Mouse (Mus musculus) right cerebral cortex, postnatal 10 days (tissue): ENCODE data around the gene Gm39566.

Experiments
- DNase-seq, 2 experiments: peaks; one replicate each; pipeline ENCODE4 v3.0.0; 2021; ENCODE audit warnings: low spot score in 2 of 2

Gm39566 gene

DNA sequence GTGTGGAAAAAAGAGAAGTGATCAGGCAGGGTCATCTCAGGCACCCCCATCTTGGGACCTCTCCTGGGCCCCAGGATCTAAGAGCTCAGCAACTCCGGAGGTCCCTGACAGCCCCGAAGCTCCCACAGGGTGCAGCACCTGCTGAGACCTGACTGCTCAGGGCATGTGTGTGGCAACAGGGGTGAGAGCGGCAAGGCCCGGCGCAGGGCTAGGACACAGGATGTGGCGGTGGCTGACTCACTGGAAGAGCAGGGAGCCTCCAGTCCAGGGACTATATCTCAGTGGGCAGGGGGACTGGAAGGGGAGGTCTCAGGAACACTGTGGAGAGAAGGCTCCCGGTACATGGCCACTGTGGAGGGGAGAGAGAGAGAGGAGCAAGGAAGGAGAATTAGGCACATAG lies 17.2 kb downstream of the Gm39566 start:
- no peak for DNase-seq

DNA sequence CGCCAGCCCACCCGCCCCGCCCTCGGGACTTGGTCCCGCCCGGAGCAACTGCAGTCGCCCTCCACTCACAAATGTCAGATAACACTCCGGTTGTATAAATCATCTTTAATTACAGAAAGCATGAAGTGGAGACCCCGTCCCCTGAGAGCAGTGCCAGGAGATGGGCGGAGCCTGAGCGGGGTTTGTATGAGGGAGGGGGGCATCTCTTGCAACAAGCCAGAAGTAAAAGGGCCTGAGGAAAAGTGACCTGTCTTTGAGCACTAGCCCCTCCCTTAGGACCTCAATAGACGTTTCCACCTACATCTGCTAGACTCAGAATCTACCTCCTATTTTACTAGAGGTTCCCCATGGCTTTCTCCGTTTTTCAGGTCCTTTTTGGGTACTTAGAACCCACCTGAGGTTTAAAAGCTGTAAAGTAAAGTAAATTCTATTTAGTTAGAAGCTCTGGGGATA lies 19.1 kb downstream of the Gm39566 start:
- DNase-seq: no peak

DNA sequence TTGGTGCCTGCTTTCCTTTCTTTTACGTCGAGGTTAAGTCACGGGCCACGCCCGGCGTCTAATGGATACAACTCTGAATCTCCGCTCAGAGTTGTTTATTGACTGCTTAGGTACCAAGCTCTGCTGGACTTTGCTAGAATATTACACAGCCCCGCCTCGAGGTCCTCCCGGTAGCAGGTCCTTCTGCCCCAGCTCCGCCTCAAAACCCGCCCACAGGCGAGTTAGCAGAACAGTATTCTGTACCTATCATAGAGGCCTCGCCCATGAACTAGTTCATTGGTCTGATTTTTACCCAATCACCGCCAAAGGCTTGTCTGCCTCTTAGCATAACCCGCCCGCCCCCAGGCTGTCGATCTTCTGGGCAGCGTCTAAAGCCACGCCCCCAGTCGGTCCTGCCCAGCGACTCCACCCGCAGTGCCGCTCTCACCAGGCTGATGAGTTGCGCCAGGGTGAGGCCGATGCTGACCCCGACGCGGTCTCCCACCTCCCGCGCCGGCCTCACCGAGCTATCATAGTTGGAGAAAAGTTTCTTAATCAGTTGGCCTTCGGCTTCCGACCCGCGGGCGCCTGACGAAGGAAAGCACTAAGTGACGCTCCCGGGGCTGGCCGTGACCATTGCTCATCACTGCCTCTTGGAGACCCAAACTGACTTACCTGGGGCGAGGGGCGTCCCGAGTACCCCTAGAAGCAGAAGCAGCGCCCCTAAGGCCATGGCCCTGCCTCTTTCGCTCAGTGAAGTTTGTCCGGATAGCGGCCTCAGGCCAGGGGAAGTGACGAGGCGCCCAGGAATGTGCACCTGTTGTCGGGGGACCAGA lies 19.7 kb downstream of the Gm39566 start, which contains the start of gene Chrnb1:
Gene Chrnb1, minus strand, starts transcription at position 776 of the 815 bp plus-strand sequence.
- DNase-seq: peak; percentile 94 to 96

DNA sequence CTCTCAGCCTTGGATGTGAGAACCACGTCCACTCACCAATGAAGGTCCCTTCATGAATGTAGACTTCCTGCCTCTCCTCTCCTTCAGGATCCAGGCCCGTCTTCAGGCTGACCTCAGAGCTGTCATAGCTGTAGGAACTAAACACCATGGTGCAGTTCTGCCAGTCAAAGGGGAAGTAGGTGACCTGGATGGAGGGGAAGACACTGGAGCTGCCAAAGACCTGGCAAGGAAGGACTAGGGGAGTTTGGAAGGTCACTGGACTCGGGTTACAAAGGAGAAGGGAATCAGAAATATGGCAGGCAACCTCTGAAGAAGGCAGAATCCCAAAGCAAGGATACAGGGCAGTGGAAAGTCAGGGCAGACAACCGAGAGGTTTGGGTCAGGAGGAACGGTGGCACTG lies 21.7 kb downstream of the Gm39566 start:
- no peak for DNase-seq

DNA sequence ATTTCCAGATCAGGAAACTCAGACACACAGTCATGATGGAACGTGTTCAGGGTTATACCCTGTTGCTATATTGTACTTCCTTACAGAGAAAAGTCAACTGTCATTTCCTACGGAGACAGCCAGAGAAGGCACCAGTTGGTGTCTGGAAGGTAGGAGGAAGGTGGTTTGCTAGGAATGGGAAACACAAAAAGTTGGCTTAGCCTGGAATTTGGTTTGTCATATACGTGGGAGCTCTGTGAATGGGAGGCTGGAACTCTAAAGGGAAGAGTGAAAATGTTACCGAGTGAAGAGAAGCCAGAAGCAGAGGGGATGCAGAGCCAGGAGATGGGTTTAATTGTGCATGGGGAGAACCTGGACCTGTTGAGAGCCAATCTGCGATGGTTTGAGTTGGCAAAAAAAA lies 23.7 kb downstream of the Gm39566 start:
- no peak for DNase-seq

DNA sequence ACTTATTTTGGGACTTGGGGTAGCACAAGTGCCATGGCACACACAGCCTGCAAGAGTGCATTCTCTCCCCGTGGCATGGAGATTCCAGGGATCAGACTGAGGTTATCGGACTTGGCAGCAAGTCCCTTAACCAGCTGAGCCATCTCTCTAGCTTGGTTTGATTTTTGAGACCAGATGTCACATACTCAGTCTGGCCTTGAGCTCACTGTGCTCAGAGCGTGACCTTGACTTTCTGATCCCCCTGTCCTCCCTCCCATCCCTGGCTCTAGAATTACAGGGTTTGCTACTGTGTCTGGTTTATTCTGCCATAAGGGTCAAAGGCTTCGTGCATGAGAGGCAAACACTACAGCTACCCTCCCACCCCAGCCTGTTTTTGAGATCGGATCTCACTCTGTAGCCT lies 25.7 kb downstream of the Gm39566 start:
- no peak for DNase-seq

DNA sequence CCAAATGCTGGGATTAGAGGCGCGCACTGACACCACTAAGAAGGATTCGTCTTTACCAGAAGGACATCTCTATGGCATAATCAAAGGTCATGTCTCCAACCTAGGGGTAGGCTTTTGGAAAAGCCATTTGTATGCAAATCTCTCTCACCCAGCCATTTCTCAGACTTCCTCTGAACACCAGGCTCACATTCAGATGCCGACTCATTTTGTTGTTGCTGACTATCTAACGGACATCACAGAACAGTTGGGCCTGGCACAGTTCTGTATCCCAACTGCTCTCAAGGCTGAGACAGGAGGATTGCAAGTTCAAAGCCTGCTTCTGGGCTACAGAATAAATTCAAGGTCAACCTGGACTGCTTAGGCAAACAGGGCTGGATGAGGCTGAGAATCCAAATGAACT lies 27.8 kb downstream of the Gm39566 start:
- DNase-seq: no peak

DNA sequence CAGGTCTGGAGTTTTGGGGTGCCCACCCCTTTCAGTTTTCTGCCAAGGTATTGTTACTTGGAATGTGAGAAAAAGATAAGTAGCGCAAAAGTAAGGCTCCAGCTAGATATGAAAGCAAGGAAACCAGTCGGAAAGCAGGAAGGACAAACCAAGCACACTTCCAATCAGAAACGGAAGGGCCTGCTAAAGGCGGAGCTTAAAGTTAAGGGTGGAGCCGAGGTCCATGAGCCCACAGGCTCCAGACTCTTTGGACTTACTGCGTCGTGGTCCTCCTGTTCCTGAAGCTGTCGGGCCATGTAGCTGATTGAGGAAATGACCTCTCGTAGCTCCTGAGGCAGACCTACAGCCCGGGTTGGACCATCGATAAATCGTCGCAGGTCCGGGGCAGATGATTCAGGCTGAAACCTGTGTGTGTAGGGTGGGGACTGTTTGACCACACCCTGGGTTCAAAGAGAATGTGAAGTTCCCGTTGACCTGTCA lies 30.3 kb downstream of the Gm39566 start:
- DNase-seq: no peak

DNA sequence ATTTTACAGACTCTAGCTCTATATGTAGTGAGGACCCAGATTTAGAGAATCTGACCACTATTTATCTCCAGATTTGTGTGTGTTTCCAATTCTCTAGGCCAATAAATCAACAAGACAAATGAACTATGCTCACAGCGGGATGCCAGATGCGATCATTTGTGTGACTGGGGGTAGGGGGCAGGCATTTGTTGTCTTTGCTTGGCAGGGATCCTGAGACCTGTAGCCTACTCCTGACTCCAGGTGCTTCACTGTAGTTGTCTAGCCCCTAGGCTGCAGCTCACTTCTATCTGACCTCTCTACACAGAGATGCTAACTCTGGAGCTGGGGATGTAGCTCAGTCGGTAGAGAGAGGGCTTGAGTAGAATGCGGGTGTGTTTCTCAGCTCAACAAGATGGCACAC lies 33.3 kb downstream of the Gm39566 start:
- no peak for DNase-seq

DNA sequence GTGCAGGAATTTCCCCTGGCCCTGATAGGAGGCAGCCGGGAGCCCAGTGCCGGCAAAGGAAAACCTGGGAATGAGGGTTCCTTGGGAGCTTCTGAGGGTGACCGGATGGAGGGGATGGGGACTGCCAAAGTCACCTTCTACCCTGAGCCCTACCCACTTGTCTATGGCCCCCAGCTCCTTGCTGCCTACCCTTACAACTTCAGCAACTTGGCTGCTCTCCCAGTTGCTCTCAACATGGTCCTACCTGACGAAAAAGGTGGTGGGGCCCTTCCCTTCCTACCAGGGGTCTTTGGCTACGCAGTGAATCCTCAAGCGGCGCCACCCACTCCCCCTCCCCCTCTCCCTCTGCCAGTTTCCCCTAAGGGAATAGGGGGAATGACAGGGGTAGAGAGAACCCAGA lies 36.1 kb downstream of the Gm39566 start:
- no peak for DNase-seq

DNA sequence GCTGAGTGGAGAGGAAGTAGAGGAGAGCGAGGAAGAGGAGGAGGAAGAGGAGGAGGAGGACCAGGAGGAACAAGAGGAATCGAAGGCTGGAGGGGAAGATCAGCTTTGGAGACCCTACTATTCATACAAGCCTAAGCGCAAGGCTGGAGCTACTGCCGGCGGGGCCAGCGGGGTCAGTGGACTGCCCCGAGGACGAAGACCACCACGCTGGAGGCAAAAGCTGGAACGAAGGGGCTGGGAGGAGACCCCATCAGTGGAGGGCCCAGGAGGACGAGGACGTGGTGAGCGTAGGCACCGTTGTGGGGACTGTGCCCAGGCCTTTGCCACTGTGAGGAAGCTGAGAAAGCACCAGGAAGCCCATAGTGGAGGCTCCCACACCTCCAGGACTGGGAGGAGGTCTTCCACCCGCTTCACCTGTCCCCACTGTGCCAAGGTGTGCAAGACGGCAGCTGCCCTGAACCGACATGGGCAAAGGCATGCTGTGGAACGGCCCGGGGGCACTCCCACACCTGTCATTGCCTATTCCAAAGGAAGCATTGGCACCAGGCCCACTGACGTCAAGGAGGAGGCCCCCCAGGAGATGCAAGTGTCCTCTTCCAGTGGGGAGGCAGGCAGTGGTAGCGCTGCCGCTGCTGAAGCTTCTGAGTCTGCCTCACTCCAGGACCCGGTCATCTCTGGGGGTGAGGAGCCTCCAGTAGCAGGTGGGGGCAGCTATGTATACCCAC lies 36.7 kb downstream of the Gm39566 start:
- no peak for DNase-seq

DNA sequence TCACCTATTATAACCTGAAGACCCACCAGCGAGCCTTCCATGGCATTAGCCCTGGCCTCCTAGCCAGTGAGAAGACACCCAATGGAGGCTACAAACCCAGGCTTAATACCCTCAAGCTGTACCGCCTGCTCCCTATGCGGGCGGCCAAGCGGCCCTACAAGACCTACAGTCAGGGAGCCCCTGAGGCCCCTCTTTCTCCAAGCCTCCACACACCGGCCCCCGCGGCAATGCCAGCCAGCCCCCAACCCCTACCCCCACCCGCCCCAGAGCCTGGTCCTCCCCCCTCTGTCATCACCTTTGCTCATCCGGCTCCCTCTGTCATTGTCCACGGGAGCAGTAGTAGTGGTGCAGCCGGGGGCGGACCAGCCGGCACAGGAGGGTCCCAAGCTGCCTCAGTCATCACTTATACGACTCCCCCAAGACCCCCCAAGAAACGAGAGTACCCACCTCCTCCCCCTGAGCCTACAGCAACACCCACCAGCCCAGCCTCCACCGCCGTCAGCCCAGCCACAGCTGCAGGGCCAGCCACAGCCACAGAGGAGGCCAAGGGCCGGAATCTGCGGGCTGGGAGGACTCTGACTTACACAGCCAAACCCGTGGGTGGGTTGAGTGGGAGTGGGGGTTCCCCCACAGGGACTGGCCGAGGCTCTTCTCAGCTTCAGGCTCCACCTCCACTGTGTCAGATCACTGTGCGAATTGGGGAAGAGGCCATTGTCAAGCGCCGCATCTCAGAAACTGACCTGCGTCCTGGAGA lies 37.4 kb downstream of the Gm39566 start:
- no peak for DNase-seq

DNA sequence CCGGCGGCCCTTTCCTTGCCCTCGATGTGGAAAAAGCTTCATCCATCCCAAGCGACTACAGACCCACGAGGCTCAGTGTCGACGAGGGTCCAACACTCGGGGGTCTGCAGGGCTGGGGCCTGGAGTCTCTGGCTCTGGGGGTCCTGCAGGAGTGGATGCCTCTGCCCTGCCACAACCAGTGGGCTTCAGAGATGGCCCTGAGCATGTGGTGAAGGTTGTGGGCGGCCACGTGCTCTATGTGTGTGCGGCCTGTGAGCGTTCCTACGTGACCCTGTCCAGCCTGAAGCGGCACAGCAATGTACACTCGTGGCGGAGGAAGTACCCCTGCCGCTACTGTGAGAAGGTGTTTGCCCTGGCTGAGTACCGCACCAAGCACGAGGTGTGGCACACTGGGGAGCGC lies 38.6 kb downstream of the Gm39566 start:
- no peak for DNase-seq

DNA sequence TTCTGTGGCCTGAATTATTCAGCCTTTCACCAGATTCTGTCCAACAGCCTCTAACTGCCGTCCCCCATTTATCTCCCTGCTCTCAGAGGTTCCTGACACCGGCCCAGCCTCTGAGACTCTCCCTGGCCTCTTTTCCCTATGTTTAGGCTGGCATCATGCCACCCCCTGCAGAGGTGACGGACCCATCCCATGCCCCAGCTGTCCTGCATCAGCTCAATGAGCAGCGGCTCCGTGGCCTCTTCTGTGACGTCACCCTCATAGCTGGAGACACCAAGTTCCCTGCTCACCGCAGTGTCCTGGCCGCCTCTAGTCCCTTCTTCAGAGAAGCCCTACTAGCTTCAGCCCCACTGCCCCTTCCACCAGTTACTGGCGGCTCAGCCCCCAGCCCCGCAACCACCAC lies 39.4 kb downstream of the Gm39566 start:
- DNase-seq: no peak

DNA sequence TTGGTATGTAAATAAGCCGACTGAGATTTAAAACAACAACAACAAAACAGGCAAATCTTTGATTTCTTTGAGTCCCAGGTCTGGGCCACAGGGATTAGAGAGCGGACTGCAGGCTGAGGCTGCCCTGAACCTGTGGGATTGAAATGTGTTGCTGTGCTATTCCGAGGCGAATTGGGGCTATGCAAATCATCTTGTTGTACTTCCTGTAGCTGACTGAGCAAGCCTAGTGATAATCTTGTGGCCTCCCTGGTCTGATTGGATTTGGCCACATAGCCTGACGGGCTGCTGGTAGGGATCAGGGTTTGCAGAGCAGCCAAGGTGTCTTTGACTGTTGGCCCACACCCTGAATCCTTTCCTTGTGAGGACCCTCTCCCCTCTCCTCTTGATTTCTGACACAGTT lies 40.1 kb downstream of the Gm39566 start:
- peak in 1 of 2 experiments; percentile 14 for DNase-seq

DNA sequence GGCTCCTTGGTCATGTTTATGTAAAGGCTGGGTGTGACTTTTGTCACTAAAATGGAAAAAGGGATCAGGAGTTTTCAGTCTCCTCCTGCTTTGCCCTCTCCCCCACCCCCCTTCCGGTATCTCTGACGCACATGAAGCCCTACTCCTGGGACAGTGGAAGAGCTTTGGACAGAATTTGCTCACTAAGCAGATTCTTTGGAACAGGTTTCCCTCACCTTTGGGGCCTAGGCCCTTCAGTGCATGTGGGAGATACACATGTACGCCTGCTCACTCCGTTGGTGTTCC lies 47.5 kb downstream of the Gm39566 start:
- DNase-seq: no peak

DNA sequence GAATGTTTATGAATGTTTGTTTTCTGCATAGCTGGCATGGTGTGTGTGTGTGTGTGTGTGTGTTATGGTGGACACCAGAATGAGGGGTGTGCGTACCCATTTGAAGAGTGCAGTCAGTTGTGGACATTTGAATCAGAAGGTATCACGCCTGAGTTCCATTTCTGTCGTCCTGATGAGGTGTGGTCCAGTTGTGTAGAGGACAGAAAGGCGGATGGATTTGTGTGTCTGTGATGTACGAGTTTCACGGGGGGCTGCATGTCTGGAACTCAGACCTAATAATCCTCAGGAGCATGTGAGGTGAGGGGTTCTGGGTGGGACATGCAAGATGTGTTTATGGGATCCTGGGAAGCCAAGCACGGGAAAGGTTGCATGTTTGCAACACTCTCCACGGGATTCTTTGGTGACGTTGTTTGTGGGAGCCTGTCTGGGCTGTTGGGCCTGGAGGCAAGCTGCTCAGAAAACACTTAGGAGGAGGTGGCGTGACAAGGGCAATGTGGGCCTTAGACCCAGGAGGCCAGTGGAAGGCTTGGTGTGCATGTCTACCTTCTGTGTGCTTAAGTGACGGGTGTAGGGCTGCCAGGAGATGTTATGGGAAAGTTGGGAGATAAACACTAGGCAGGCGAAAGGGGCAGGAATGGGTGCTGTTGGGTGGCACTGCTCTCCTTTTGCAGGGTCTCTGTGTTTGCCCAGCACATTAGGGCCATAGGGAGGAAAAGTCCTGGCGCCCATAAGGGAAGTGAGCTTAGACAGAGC lies 48.0 kb downstream of the Gm39566 start:
- no peak for DNase-seq

DNA sequence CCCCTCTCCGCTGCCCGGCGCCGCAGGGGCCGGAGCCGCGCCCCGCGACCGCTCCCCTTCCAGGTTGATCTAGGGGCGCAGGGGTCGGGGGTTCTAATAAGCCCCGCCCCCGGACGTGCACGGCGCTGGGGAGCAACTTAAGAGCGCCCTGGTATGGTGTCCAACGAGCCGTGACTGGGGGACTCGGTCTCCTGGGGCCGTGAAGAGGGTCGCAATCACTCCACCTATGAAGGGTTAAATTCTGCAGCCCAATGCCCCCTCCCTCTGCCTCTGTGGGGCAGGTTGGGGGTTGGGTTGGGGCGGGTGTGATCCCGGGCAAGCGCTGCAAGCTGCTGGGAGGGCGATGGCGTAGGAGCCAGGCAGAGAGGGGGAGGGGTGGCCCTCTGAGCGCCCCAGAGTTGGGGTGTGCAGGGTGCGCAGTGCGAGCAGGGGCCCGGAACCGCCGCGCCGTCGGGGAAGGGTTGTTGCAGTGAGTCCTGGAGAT lies 48.9 kb downstream of the Gm39566 start:
- DNase-seq: peak; percentile 81 to 82

DNA sequence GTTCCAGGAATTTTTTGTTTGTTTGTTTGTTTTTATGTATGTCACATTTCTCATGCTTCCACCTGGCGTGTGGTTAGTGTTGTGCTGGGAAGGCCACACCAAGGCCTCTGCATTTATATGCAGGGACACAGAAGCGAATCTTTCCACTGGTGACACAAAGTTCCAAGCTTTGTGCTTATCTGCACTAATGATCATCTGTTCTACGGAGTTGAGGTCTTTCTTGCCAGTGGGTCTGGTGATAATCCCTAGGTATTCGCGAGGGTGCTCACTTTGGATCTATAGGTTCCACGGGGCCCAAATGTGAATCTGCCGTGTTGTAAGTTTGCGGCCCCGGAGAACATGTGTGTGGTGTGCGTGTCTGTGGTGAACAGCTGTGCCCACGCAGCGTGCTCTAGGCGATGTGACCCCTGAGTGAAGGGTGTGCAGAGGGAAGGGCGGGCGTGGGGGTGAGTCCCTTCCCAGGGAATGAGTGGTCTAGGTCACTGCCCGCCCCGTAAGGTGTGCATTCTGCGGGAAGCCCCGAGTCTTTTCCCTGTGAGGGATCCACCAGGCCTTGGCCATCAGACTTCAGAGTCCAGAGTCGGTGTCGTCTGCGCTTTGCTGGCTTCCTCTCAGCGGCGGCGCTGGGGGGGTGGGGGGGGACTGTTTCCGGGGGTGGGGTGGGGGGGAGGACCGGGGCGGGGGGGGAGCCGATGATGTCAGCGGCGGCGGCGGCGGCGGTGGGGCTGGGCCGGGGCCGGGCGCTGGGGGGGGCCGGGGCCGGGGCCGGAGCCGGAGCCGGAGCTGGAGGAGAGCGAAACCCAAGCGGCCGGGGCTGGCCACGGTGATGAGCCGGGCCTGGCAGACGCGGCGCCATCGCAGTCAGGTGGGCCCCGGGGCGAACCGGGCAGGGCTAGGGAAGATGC lies 49.6 kb downstream of the Gm39566 start, which contains the start of gene Zbtb4:
Gene Zbtb4, plus strand, starts transcription at position 692 of the 905 bp plus-strand sequence.
- DNase-seq: peak; percentile 57

DNA sequence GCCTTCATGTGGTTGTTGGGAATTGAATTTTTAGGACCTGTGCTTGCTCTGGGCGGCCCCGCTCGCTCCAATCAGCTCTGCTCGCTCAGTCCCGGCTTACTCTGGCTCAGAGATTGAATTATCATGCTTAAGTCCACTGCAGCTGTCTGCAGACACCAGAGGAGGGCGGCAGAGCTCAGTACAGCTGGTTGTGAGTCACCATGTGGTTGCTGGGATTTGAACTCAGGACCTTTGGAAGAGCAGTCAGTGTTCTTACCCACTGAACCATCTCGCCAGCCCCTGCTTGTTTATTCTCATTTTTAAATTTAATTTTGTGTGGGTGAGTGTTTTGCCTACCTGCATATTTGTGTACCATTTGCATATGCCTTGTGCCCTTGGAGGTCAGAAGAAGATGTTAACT lies 51.5 kb downstream of the Gm39566 start:
- DNase-seq: no peak
